Mouse (Mus musculus) ES-E14 (cell line): ENCODE measurements around the gene Ocel1. TPM values are rescaled to one million over a fixed set of nuclear protein-coding genes. Genes with fewer than 3 reads are reported as not detected.

ENCODE experiments used
- DNase-seq: peaks from one replicate; pipeline ENCODE4 v3.0.0-alpha.2; 2013; ENCODE audit warnings: low read depth, low spot score
- H3K27ac ChIP-seq: 2 replicates; pipeline ENCODE4 v1.5.1; 2012; ENCODE audit warnings: low read depth, mild to moderate bottlenecking, low read length, moderate library complexity, mixed read lengths; ENCODE audit not compliant: poor library complexity, insufficient read depth, severe bottlenecking
- H3K36me3 ChIP-seq: 2 replicates; pipeline ENCODE4 v1.6.1; 2012; ENCODE audit warnings: mild to moderate bottlenecking, low read length, moderate library complexity, mixed read lengths; ENCODE audit not compliant: control insufficient read depth, poor library complexity, insufficient read depth, severe bottlenecking
- H3K4me1 ChIP-seq, 2 experiments: fragments of 150-350 bp in 1 of 2; sonication (generic) in 1 of 2; 2 replicates each; pipeline ENCODE4 v1.6.1; 2012; ENCODE audit warnings: low read length in 2 of 2, mild to moderate bottlenecking in 1 of 2, mixed read lengths in 1 of 2; ENCODE audit not compliant: control insufficient read depth in 2 of 2, insufficient read depth in 2 of 2, poor library complexity in 1 of 2
- H3K4me3 ChIP-seq, 2 experiments: fragments of 150-350 bp in 1 of 2; sonication (generic) in 1 of 2; 2 replicates each; pipeline ENCODE4 v1.5.1; 2012; ENCODE audit warnings: low read length in 2 of 2, low read depth in 1 of 2, mild to moderate bottlenecking in 1 of 2, mixed read lengths in 1 of 2; ENCODE audit not compliant: insufficient read depth in 1 of 2, poor library complexity in 1 of 2, severe bottlenecking in 1 of 2
- H3K9ac ChIP-seq: 2 replicates; pipeline ENCODE4 v1.6.1; 2012; ENCODE audit warnings: low read depth, mild to moderate bottlenecking, low read length, mixed read lengths; ENCODE audit not compliant: poor library complexity, insufficient read depth, severe bottlenecking
- H3K9me3 ChIP-seq: fragments of 150-350 bp; sonication (generic); 2 replicates; pipeline ENCODE4 v1.6.1; 2012; ENCODE audit warnings: low read depth, mild to moderate bottlenecking, low read length; ENCODE audit not compliant: control insufficient read depth, insufficient read depth
- CHD2 ChIP-seq: IDR thresholded peaks from 2 replicates; pipeline ENCODE4 v1.6.1; 2014; ENCODE audit warnings: mild to moderate bottlenecking, low read depth, low read length, inconsistent platforms
- HCFC1 ChIP-seq: IDR thresholded peaks from 2 replicates; pipeline ENCODE4 v1.6.1; 2012; ENCODE audit warnings: low read length, inconsistent platforms, borderline replicate concordance; ENCODE audit not compliant: insufficient read depth
- MAFK ChIP-seq: IDR thresholded peaks from 2 replicates; pipeline ENCODE4 v1.6.1; 2014; ENCODE audit warnings: mild to moderate bottlenecking, low read depth, low read length, inconsistent platforms; ENCODE audit not compliant: insufficient read depth
- ZC3H11A ChIP-seq: IDR thresholded peaks from 2 replicates; pipeline ENCODE4 v1.6.1; 2012; ENCODE audit warnings: low read depth, mild to moderate bottlenecking, inconsistent platforms, low read length, borderline replicate concordance
- ZNF384 ChIP-seq: IDR thresholded peaks from 2 replicates; pipeline ENCODE4 v1.6.1; 2012; ENCODE audit warnings: low read depth, low read length, inconsistent platforms
- in situ Hi-C, 2 experiments: fragments of 600-800 bp; cut with MboI; formaldehyde crosslinking; loops; one replicate each; pipeline ENCODE4 v1.15.1; 2025; ENCODE audit warnings: low sequenced_read_pairs in 2 of 2, inconsistent platforms in 1 of 2; ENCODE audit not compliant: unreplicated experiment in 2 of 2
- total RNA-seq: library from RNA; depleted of rRNA; stranded (reverse); fragments of 300-350 nt; gene quantifications from 2 replicates; pipeline ENCODE4 v1.2.3, GENCODE M21; 2012

Ocel1 gene
- total RNA-seq, 1 experiment = 7.4 TPM

GRCm38 (mm10) chr8:71405401-71406098 lies 34.5 kb downstream of the Ocel1 start, which contains the start of gene Ankle1:
TSS of gene Ankle1 (plus strand) at chr8:71406010.
- Histone ChIP-seq H3K4me1 (peaks cover 4 to 15% of the 10 kb centered on the region in 2 experiments; a peak in 3 of 4 replicates), H3K27ac (no peak within 1 kb of the TSS; the same call in 1 of the 2 replicates), H3K4me3 (peak within 1 kb of the TSS; percentile 80 to 84), H3K9ac (peak within 1 kb of the TSS; percentile 89), H3K36me3 (peaks cover 41% of the 10 kb centered on the region), H3K9me3 (no peaks in the 10 kb centered on the region)
- in situ Hi-C loops = no loop called here
- peak; percentile 93 for DNase-seq
- TF ChIP-seq HCFC1 (peak; percentile 58; the same call in 1 of the 2 replicates), MAFK (no peak), ZNF384 (no peak), ZC3H11A (no peak)

- Histone ChIP-seq H3K36me3 (peaks cover 36% of the 10 kb centered on the region), H3K9me3 (no peaks in the 10 kb centered on the region), H3K27ac (no peak overlapping the region), H3K4me3 (peak overlapping the region; percentile 80 to 84), H3K9ac (peak overlapping the region; percentile 89), H3K4me1 (peaks cover 4 to 15% of the 10 kb centered on the region in 2 experiments; a peak in 3 of 4 replicates)
- TF ChIP-seq HCFC1 (0 out of 2 replicates have a peak, but pooled peaks have one; percentile 0), ZC3H11A (no peak), MAFK (no peak), CHD2 (no peak)
- in situ Hi-C loops = no loop called here
- DNase-seq = no peak
These were observed 35.3 kb downstream of the Ocel1 start for GRCm38 (mm10) chr8:71406099-71407015.

GRCm38 (mm10) chr8:71407441-71407840 lies 36.3 kb downstream of the Ocel1 start:
- no peak overlapping the region for H3K27ac ChIP-seq
- TF ChIP-seq ZC3H11A = no peak
- no peak for TF ChIP-seq CHD2
- no peak for TF ChIP-seq ZNF384
- no peak for TF ChIP-seq HCFC1
- TF ChIP-seq MAFK = no peak
- no peak for DNase-seq
- in situ Hi-C loops = no loop called here
- peaks cover 34% of the 10 kb centered on the region for H3K36me3 ChIP-seq
- no peaks in the 10 kb centered on the region for H3K9me3 ChIP-seq
- no peak overlapping the region for H3K4me3 ChIP-seq
- peaks cover 4 to 21% of the 10 kb centered on the region in 2 experiments; a peak in 3 of 4 replicates for H3K4me1 ChIP-seq
- H3K9ac ChIP-seq = no peak overlapping the region

- DNase-seq = no peak
- no peak overlapping the region for H3K27ac ChIP-seq
- in situ Hi-C loops = no loop called here
- TF ChIP-seq HCFC1 (no peak), CHD2 (no peak), ZC3H11A (no peak)
- H3K4me1 ChIP-seq = peaks cover 4 to 16% of the 10 kb centered on the region in 2 experiments; a peak in 3 of 4 replicates
- H3K9me3 ChIP-seq = no peaks in the 10 kb centered on the region
- peaks cover 32% of the 10 kb centered on the region for H3K36me3 ChIP-seq
- H3K4me3 ChIP-seq = no peak overlapping the region
- no peak overlapping the region for H3K9ac ChIP-seq
These were observed 37.1 kb downstream of the Ocel1 start for GRCm38 (mm10) chr8:71408231-71408630.
